Mouse (Mus musculus) limb, embryonic 12.5 days (tissue): Measurements from ENCODE around the gene Klhl5. TPM values are rescaled to one million over a fixed set of nuclear protein-coding genes. Genes with fewer than 3 reads are reported as not detected.

ENCODE experiments used
- ATAC-seq: fragments of 200-750 bp; cut with Nextera tagmentation; 2 replicates; pipeline ENCODE4 v1.8.0; 2017; ENCODE audit warnings: low read depth, moderate TSS enrichment; ENCODE audit not compliant: insufficient number of reproducible peaks, insufficient read depth, low FRiP score, low TSS enrichment
- H3K27ac ChIP-seq: fragments of 300-500 bp; sonication (generic); 2 replicates; pipeline ENCODE4 v1.5.1; 2016; ENCODE audit warnings: mild to moderate bottlenecking, moderate library complexity
- H3K27me3 ChIP-seq: fragments of 300-500 bp; sonication (generic); 2 replicates; pipeline ENCODE4 v1.6.1; 2016; ENCODE audit warnings: mild to moderate bottlenecking, moderate library complexity
- H3K36me3 ChIP-seq: fragments of 300-500 bp; sonication (generic); 2 replicates; pipeline ENCODE4 v1.6.1; 2016; ENCODE audit warnings: mild to moderate bottlenecking, moderate library complexity
- H3K4me1 ChIP-seq: fragments of 300-500 bp; sonication (generic); replicated peaks from 2 replicates; pipeline ENCODE4 v1.6.1; 2016
- H3K4me2 ChIP-seq: fragments of 300-500 bp; sonication (generic); 2 replicates; pipeline ENCODE4 v1.6.1; 2016; ENCODE audit warnings: mild to moderate bottlenecking, moderate library complexity
- H3K4me3 ChIP-seq: fragments of 300-500 bp; sonication (generic); replicated peaks from 2 replicates; pipeline ENCODE4 v1.5.1; 2016; ENCODE audit warnings: mild to moderate bottlenecking
- H3K9ac ChIP-seq: fragments of 300-500 bp; sonication (generic); replicated peaks from 2 replicates; pipeline ENCODE4 v1.6.1; 2016; ENCODE audit warnings: mild to moderate bottlenecking, moderate library complexity
- H3K9me3 ChIP-seq: fragments of 300-500 bp; sonication (generic); 2 replicates; pipeline ENCODE4 v1.6.1; 2016; ENCODE audit warnings: mild to moderate bottlenecking, moderate library complexity
- WGBS: fragments of 180-500 bp; shearing (Covaris S2); methylation state at CpG from one replicate; pipeline ENCODE4 v1.1.7; 2016; 5-methylcytosine and 5-hydroxymethylcytosine counted together
- polyA plus RNA-seq: library from polyadenylated mRNA; unstranded; fragments of >200 nt; fragmentation: Nextera tagmentation; extraction: Ambion mirVana; gene quantifications from 2 replicates; pipeline ENCODE4 v1.2.1, GENCODE M21; 2016

Klhl5 gene
- polyA plus RNA-seq, 1 experiment from 2014 or later: 24.8 TPM

DNA sequence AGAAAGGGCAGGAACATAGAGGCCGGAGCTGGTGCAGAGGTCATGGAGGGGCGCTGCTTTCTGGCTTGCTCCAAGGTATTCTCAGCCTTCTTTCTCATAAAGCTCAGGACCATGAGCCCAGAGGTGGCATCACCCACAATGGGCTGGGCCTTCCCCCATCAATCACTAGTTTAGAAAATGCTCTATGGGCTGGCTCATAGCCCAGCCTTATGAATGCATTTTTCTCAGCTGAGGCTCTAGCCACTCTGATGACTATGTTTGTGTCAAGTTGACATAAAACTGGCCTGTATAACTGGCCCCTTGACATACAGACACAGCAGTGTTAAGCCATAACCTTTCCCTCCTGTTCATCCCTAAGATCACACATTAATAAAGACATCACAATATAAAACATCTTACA lies 97.4 kb downstream of the Klhl5 start:
- ATAC-seq: no peak
- Histone ChIP-seq H3K9me3 (no peaks in the 10 kb centered on the region), H3K4me3 (no peak overlapping the region), H3K4me2 (no peak overlapping the region), H3K27me3 (no peaks in the 10 kb centered on the region), H3K27ac (no peak overlapping the region), H3K9ac (no peak overlapping the region), H3K4me1 (peaks cover 6% of the 10 kb centered on the region; the same call in 1 of the 2 replicates), H3K36me3 (peaks cover 6% of the 10 kb centered on the region; the same call in 1 of the 2 replicates)
- WGBS: 93% methylated on average over 2 of the region's 2 CpGs

DNA sequence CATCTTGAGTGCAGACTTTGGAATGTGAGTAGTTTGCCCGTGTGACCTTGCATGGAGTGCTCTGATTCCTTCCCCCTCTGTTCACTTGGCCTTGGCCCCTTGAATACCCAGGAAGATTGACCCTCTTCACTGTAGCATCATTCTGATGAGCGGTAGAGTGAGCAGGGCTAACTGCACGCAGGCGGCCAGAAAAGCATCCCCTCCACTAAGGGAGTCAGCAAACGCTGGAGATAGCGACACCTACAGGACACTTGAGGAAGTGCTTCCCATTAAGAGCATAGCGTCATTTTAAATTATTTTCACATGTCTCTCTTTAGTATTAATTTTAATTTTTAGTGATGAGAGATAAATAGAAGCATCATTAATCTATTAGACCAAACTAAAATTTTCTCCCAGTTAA lies 106.0 kb downstream of the Klhl5 start:
- Histone ChIP-seq H3K9me3 (peaks cover 3% of the 10 kb centered on the region; the same call in 1 of the 2 replicates), H3K36me3 (no peaks in the 10 kb centered on the region; the same call in 1 of the 2 replicates), H3K4me3 (no peak overlapping the region), H3K4me1 (no peaks in the 10 kb centered on the region), H3K4me2 (no peak overlapping the region), H3K27ac (no peak overlapping the region), H3K27me3 (no peaks in the 10 kb centered on the region), H3K9ac (no peak overlapping the region)
- ATAC-seq: no peak
- 22% methylated on average over 7 of the region's 7 CpGs for WGBS

Other genes with a start within 250 kb of the Klhl5 start
- 0.52 and 0.55 TPM in 2 replicates for gene Tlr1, start 174.0 kb upstream of the Klhl5 start, polyA plus RNA-seq
- gene Tlr6, start 147.4 kb upstream of the Klhl5 start, polyA plus RNA-seq: 0.31 and 0.40 TPM in 2 replicates
- gene Fam114a1, start 137.5 kb upstream of the Klhl5 start, polyA plus RNA-seq: 32.2 and 34.6 TPM in 2 replicates
- 0.15 TPM in 1 of 2 replicates, not detected in the other for gene Tmem156, start 15.4 kb upstream of the Klhl5 start, polyA plus RNA-seq
- gene Wdr19, start 92.2 kb downstream of the Klhl5 start, polyA plus RNA-seq: 12.2 and 16.6 TPM in 2 replicates
- 118 and 120 TPM in 2 replicates for gene Rfc1, start 228.1 kb downstream of the Klhl5 start, polyA plus RNA-seq
- 0.09 TPM in 1 of 2 replicates, not detected in the other for gene Klb, start 240.8 kb downstream of the Klhl5 start, polyA plus RNA-seq